Mouse (Mus musculus) cerebellum, postnatal 10 days (tissue): ENCODE measurements at regions not wholly inside any gene's neighbourhood (a gene's known extent, or its start where the extent isn't known, plus 50 kb on each side); places are given as distances from the start of the nearest gene placed in this dataset.
A peak's percentile ranks its signal among the peaks of the same experiment; 100 is the strongest.

Source experiments
- DNase-seq, 2 experiments: peaks; one replicate each; pipeline ENCODE4 v3.0.0; 2021; ENCODE audit warnings: mixed read lengths in 2 of 2

- DNase-seq: peak; percentile 58 to 64
Measured at GRCm38 (mm10) chr4:152832757-152833363, 355.2 kb upstream of the Kcnab2 start.

GRCm38 (mm10) chr4:152825185-152825584, 347.5 kb upstream of the Kcnab2 start:
- no peak for DNase-seq

- DNase-seq: no peak
Measured at GRCm38 (mm10) chr4:152816139-152816757, 338.6 kb upstream of the Kcnab2 start.

- DNase-seq: peak in 1 of 2 experiments; percentile 18
Measured at GRCm38 (mm10) chr4:152806611-152807010, 328.9 kb upstream of the Kcnab2 start.

GRCm38 (mm10) chr4:152799392-152799791, 321.7 kb upstream of the Kcnab2 start:
- no peak for DNase-seq

GRCm38 (mm10) chr4:152788431-152788830, 310.8 kb upstream of the Kcnab2 start:
- DNase-seq: no peak

- peak in 1 of 2 experiments; percentile 36 for DNase-seq
Measured at GRCm38 (mm10) chr4:152784972-152785371, 307.3 kb upstream of the Kcnab2 start.

- peak; percentile 66 to 72 for DNase-seq
Measured at GRCm38 (mm10) chr4:152779526-152779925, 301.9 kb upstream of the Kcnab2 start.

GRCm38 (mm10) chr4:152775801-152776200, 298.1 kb upstream of the Kcnab2 start:
- no peak for DNase-seq

- DNase-seq: no peak
Measured at GRCm38 (mm10) chr4:152771386-152771785, 293.7 kb upstream of the Kcnab2 start.

- peak in 1 of 2 experiments; percentile 36 for DNase-seq
Measured at GRCm38 (mm10) chr4:152767372-152767771, 289.7 kb upstream of the Kcnab2 start.

- DNase-seq: no peak
Measured at GRCm38 (mm10) chr4:152763116-152763515, 285.4 kb upstream of the Kcnab2 start.

GRCm38 (mm10) chr4:152762576-152762975, 284.9 kb upstream of the Kcnab2 start:
- DNase-seq: no peak

GRCm38 (mm10) chr4:152757191-152757590, 279.5 kb upstream of the Kcnab2 start:
- peak; percentile 66 to 72 for DNase-seq

- peak; percentile 95 to 96 for DNase-seq
Measured at GRCm38 (mm10) chr4:152756535-152756934, 278.9 kb upstream of the Kcnab2 start.

- DNase-seq: peak in 1 of 2 experiments; percentile 10
Measured at GRCm38 (mm10) chr4:152755756-152756155, 278.1 kb upstream of the Kcnab2 start.

- peak in 1 of 2 experiments; percentile 4 for DNase-seq
Measured at GRCm38 (mm10) chr4:152744366-152744765, 266.7 kb upstream of the Kcnab2 start.

GRCm38 (mm10) chr4:152733017-152733416, 255.3 kb upstream of the Kcnab2 start:
- DNase-seq: peak in 1 of 2 experiments; percentile 0

GRCm38 (mm10) chr4:152731988-152732387, 254.3 kb upstream of the Kcnab2 start:
- DNase-seq: peak; percentile 63 to 73

GRCm38 (mm10) chr4:152731082-152731720, 253.5 kb upstream of the Kcnab2 start:
- DNase-seq: no peak

GRCm38 (mm10) chr4:152729421-152729820, 251.8 kb upstream of the Kcnab2 start:
- no peak for DNase-seq

GRCm38 (mm10) chr4:152725881-152726280, 248.2 kb upstream of the Kcnab2 start:
- peak; percentile 41 to 42 for DNase-seq

- peak; percentile 50 to 51 for DNase-seq
Measured at GRCm38 (mm10) chr4:152725423-152725822, 247.8 kb upstream of the Kcnab2 start.

- no peak for DNase-seq
Measured at GRCm38 (mm10) chr4:152724741-152725140, 247.1 kb upstream of the Kcnab2 start.
